Mouse (Mus musculus) embryonic fibroblast, embryonic 13.5 days (primary cell): ENCODE measurements around the gene Neurog3.

Source experiments
- CTCF ChIP-seq: IDR thresholded peaks from 2 replicates; pipeline ENCODE4 v1.5.1; 2011; ENCODE audit warnings: mild to moderate bottlenecking, control low read depth, low read length, moderate library complexity, borderline replicate concordance; ENCODE audit not compliant: insufficient read depth
- POLR2A ChIP-seq: IDR thresholded peaks from 2 replicates; pipeline ENCODE4 v1.6.1; 2011; ENCODE audit warnings: low read depth, mild to moderate bottlenecking, control low read depth, low read length, moderate library complexity

GRCm38 (mm10) chr10:62173941-62174448 lies 41.1 kb downstream of the Neurog3 start:
- TF ChIP-seq CTCF = no peak
- no peak for TF ChIP-seq POLR2A
